Mouse (Mus musculus) thymus, adult 2 months (tissue): ENCODE measurements around the gene 4931428F04Rik.

Source experiments
- CTCF ChIP-seq: fragments of 200-500 bp; IDR thresholded peaks from 2 replicates; pipeline ENCODE4 v1.5.1; 2012; ENCODE audit warnings: mild to moderate bottlenecking, control low read depth, low read length, moderate library complexity, borderline replicate concordance; ENCODE audit not compliant: control insufficient read depth, poor library complexity, insufficient read depth; ENCODE audit errors: extremely low read depth
- POLR2A ChIP-seq: fragments of 200-500 bp; IDR thresholded peaks from 2 replicates; pipeline ENCODE4 v1.6.1; 2012; ENCODE audit warnings: mild to moderate bottlenecking, low read length, control low read depth, moderate library complexity; ENCODE audit not compliant: control insufficient read depth, poor library complexity, insufficient read depth; ENCODE audit errors: extremely low read depth

DNA sequence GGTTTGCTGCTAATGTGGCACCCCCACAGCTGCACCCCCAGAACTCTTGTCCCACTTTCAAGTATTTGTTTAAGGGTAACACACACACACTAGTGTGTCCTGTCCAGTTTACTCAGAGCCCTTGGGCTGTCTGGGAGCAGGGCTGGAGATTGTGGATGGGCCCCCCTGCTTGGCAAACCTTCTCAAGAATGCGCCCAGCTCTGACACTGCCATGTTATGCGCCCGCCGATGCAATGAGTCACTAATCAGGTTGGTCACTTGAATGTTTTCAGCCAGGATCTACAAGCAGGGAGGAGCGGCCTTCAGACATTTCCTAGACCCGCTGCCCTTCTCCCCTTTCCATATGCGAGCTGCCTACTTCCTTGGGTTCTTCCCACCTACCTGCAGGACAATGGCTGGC, 2.8 kb upstream of the 4931428F04Rik start:
- no peak for TF ChIP-seq CTCF
- no peak for TF ChIP-seq POLR2A
